Mouse (Mus musculus): ENCODE results near the gene Ddx4. TPM values are rescaled to one million over a fixed set of nuclear protein-coding genes. Genes with fewer than 3 reads are reported as not detected.
"Not testable (repeated sequence)": the region's sequence is repeated elsewhere in the genome, so short reads cannot be mapped to it uniquely, and the experiment has no call there.

Ddx4 gene
- total RNA-seq, 2 experiments from 2014 or later = 0.50 to 0.86 TPM

DNA sequence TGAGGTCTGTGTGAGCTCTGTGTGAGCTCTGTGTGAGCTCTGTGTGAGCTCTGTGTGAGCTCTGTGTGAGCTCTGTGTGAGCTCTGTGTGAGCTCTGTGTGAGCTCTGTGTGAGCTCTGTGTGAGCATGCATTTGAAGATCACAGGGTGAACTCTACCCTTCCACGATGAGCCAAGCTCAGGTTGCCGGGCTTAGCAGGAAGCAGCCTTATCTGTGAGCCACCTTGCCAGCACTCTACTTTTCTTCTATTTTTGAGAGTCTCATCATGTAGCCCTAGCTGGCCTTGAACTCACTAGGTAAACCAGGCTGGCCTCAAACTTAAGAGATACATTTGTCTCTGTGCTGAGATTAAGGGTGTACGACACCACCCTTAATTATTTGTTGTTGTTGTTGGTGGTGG lies 15.8 kb downstream of the Ddx4 start:
- no peak for DNase-seq

GRCm38 (mm10) chr13:112635174-112635837 lies 17.0 kb downstream of the Ddx4 start:
- DNase-seq = no peak

GRCm38 (mm10) chr13:112625566-112625965 lies 26.7 kb downstream of the Ddx4 start:
- DNase-seq = no peak

DNA sequence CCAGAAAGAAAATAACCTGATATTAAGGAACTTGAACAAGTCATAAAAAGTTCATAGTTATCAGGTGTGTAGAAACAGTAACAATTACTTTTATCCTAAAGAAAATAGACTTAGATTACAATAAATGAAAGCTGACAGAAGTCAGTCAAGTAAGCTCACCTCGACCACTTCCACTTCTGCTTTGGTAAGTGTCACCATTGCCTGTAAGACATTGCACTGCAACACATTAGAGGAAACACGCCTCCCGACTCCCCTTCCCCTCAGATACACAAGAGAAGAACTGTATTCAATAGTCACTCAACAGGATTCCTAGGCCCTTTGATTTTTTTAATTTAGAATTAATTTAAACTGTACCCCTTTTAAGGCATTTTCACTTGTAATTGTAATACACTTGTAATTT lies 27.7 kb downstream of the Ddx4 start:
- no peak for DNase-seq

GRCm38 (mm10) chr13:112623656-112624055 lies 28.6 kb downstream of the Ddx4 start:
- no peak for DNase-seq

DNA sequence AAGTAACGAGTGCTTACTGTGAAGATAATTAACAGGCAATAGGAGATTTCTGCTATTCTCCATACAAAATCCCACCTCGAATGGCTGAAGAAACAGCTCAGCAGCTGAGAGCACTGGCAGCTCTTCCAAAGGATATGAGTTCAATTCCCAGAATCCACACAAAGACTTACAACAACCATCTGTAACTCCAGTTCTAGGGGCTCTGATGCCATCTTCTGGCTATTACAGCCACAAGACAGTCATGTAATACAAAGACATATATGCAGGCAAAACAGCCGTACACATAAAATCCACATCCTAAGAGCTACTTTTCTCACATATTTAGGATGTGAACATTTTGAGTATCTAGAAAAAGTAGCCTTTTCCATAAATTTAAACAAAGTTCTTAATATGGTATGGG lies 30.7 kb downstream of the Ddx4 start:
- DNase-seq = peak in 1 of 2 experiments; percentile 2

DNA sequence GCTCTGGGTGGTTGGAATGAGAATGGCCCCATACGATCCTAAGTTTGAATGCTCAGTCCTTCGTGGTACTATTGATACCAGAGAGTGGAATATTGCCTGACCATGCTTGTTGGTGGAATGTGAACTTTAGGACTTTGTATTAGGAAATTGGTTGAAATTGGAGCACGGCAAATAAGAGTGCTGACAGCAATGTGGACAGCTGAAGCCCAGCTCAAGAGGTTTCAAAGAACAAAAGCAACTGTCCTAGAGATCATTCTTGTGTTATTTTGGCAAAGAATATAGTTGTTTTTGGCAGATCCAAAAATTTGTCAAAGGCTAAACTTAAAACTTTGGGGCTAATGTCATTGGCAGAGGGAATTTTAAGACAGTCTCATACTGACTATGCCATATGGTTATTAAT lies 43.7 kb downstream of the Ddx4 start:
- no peak for DNase-seq

DNA sequence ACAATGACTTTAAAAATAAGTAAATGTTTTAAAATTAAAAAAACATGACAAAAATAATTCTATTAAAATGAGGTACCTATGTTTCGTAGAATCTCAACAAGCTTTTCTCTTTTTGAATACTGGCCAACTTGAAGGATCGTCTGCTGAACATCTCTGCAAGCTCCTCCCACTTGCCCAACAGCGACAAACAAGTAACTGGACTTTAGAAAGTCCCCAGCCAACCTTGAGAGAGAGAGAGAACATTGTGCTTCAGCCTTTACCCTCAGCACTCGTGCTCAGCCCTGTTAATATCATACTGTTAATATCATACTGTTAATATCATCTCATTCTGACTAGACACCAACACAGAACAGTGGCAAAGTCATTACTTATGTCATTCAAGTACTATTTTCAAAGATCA lies 47.9 kb downstream of the Ddx4 start:
- DNase-seq = no peak

GRCm38 (mm10) chr13:112603839-112604238 lies 48.4 kb downstream of the Ddx4 start:
- no peak for DNase-seq

- DNase-seq = no peak
These were observed 49.7 kb downstream of the Ddx4 start for GRCm38 (mm10) chr13:112602607-112603006.

DNA sequence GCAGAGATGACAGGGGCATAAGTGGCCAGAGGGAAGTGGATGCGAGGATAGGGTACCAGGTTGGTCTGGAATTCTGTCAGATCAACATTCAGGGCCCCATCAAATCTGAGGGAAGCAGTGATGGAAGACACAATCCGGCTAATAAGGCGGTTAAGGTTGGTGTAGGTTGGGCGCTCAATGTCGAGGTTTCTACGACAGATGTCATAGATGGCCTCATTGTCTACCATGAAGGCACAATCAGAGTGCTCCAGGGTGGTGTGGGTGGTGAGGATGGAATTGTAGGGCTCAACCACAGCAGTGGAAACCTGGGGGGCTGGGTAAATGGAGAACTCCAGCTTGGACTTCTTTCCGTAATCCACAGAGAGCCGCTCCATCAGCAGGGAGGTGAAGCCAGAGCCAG lies 58.0 kb downstream of the Ddx4 start, which contains the start of gene Il31ra:
Il31ra (minus strand) TSS at position 101 of the 400 bp plus-strand sequence.
- DNase-seq = not testable (repeated sequence)

DNA sequence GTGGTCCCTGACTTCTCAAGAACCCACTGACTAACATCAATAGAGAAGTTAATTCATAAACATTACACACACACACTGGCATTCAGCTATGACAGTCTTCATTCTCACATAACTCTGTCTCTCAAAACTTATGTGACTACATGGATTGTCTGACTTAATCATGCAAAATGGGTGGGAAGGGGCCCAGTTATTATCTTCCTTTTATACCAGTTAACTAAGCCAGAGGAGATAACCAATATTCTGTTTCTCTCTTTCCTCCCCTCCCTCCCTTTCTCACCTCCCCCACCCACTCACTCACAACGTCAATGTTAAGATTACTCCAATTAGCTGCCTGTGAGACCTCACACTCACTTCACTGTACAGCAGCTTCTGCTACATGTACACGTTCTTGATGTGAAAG lies 62.0 kb downstream of the Ddx4 start:
- DNase-seq = no peak

GRCm38 (mm10) chr13:112589625-112590024 lies 62.6 kb downstream of the Ddx4 start:
- DNase-seq = no peak

DNA sequence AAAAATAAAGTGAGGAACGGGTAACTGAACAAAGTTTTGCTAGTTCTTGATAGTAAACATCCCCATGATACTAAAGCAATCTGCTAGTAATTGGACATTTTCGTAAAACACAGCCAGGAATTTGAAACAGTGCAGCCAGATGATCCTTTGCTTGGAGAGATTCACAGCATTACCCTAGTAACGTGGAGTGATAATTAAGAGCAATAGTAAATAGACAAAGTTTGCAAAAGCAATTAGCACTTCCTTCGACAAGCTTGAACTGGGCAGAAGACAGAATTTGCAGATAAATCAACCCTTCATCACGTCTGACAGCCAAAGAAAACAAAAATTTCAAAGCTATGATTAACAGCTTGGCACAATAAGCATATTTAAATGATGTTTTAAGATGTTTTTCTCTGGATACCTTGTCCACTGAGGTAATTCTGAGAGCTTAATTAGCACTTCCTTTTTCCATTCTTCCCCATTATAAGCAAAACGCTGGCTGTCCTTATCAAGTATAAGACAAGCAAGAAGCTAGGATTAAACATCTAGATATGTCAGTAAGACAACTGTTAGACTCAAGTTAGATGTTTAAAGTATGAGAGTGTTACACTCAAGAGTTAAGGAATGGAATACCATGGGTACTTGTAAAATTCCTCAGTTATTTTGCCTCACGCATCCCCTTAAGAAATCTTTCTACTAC lies 67.6 kb downstream of the Ddx4 start:
- DNase-seq = no peak

DNA sequence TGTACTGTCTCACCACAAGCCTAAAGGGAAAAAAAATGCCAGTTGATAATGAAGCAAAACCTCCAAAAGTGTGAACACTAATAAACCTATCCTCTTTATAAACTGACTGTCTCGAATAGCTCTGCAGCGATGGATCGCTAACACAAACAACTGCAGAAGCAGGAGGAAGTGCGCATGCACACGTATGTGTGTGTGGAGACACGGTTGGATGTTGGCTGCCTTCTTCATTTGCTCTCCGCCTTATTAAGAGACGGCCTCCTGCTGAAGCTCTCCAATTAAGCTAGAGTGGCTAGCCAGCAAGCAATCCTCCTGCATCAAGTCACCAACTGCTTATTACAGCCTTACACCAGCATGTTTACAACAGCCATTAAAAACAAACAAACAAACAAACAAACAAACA lies 70.0 kb downstream of the Ddx4 start:
- no peak for DNase-seq

DNA sequence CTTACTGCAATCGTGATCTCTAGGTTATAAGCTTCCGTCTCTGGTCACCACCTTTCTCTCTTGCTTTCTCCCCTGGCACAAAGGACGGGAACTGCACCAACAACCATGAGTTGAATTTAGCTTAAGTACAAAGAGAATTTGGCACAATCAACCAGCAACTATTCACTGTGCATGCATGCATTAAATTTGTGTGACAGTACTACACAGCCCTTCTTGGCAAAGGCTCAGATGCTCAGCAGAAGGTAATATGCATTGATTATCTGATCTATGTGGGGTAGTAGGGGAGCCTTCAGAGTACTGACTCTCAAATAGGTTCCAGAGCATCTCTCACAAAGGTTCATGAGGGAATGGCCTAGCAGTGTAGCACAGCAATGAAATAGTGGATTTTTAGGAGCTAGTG lies 70.5 kb downstream of the Ddx4 start:
- no peak for DNase-seq

DNA sequence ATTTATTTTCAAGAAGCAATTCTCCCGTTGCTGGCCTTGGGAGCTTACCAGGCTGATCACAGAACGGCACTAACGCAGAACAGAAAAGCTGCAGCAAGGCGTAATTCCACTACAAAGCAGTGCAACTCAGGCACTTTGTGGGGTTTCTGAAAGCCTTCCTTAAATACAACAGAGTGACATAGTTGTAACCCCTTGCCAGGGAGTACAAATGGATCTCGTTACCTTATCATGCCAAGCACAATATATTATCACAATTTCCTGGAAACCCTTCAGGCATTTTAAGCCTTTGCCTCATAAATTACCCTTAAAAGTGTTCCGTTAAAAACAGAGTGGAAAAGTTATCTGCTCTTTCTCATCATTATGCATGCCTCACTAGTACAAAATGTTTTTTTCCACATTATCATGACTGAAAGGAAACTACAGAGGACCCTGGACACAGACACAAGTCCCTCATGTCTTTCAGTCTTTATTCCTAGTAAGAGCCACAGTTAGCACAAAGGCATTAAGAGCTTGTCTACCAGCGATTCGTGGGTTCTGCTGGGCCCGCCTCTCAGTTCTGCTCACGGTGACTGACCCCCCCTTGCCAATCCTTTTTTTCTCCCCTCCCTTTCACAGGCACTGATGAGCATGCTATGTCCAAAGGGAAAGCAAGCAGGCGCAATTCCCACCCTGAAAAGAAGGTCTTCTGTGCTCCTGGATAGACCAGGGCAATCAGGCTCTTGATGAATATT lies 71.5 kb downstream of the Ddx4 start:
- no peak for DNase-seq

DNA sequence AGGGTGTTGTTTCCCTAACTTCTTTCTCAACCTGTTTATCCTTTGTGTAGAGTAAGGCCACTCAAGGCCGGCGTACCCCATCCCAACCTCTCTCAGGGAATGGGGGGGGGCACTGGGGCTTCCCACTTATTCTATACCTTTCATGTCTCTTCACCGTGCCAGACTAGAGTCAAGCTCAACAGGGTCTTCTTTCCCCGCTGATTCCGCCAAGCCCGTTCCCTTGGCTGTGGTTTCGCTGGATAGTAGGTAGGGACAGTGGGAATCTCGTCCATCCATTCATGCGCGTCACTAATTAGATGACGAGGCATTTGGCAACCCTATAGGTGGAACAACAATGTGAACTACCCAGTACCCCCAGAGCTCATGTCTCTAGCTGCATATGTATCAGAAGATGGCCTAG lies 74.2 kb downstream of the Ddx4 start:
- peak; percentile 98 to 100 for DNase-seq

- DNase-seq = no peak
These were observed 78.5 kb downstream of the Ddx4 start for GRCm38 (mm10) chr13:112573800-112574199.

GRCm38 (mm10) chr13:112570768-112571167 lies 81.5 kb downstream of the Ddx4 start:
- no peak for DNase-seq

DNA sequence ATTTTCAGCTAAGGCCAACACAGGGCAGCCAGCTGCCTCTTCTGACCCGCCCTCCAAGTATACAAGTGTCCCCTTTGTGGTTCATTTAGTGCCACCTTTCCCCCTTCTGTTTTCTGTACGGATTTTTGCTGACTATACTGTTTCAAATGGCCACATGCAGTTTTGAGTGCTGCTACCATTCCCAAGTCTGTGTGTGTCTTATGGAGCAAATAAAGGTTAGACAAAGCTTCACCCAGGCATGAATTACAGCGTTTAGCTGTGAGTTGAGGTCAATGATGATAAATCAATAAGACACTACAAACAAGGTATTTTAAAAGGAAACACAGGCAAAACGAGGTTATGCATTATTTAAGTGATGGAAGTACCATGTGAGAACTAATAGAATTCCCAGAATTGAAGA lies 82.7 kb downstream of the Ddx4 start:
- DNase-seq = no peak

GRCm38 (mm10) chr13:112560554-112561138 lies 91.6 kb downstream of the Ddx4 start:
- no peak for DNase-seq

GRCm38 (mm10) chr13:112556501-112556900 lies 95.8 kb downstream of the Ddx4 start:
- no peak for DNase-seq

Data from adrenal gland, postnatal 36 days (tissue).